Mouse (Mus musculus): ENCODE data around the gene S1pr3. TPM values are rescaled to one million over a fixed set of nuclear protein-coding genes. Genes with fewer than 3 reads are reported as not detected.

The S1pr3 gene
- polyA plus RNA-seq, 1 experiment from 2014 or later: 56.8 TPM

DNA sequence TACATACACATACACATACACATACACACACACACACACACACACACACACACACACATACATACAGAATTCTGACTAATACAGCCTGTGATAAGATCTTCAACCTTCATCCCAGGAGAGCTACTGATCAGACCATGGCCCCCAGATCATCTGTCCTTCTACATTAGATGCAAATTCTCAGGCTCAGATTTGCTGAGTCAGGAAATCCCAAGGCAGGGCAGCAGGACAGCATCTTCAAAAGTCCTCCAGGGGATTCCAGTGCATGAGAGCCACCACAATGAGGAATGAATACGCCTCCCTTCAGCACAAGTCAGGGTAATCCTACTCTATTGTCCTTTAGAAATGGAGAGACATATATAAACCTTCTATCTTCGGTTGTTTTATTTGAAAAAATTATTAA, 23.5 kb upstream of the S1pr3 start:
- H3K4me1 ChIP-seq: peaks cover 11% of the 10 kb centered on the region
- no peaks in the 10 kb centered on the region for H3K36me3 ChIP-seq
- WGBS: 75% methylated on average over 2 of the region's 2 CpGs
- ATAC-seq (ENCODE audit: low FRiP score): no peak
- no peak overlapping the region; the same call in 1 of the 2 replicates for H3K27ac ChIP-seq
- no peak overlapping the region for H3K9ac ChIP-seq
- H3K27me3 ChIP-seq: no peaks in the 10 kb centered on the region
- H3K4me2 ChIP-seq (replicated peaks): no peak overlapping the region
- no peaks in the 10 kb centered on the region for H3K9me3 ChIP-seq (replicated peaks)
- H3K4me3 ChIP-seq: no peak overlapping the region

DNA sequence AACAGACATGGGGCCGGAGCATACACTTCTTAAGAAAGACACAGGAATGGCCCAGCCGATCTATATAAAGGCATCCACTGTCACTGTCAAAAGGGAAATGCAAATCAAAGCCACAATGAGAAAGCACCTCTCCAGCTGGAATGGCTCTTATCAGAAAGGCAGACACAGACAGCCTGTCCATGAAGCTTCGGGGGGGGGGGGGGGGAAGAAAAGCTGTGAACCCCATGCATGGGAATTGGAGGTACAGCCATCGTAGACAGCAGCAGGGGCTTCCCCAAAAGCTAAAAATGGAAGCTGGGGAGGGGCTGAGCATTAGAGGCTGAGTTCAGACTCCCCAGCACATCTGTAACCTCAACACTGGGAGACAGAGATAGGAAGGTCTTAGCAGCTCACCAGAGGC, 20.5 kb upstream of the S1pr3 start:
- 55% methylated on average over 4 of the region's 4 CpGs for WGBS
- 0 out of 2 replicates have a peak, but pooled peaks cover 9% of the 10 kb centered on the region for H3K4me1 ChIP-seq
- H3K4me3 ChIP-seq: no peak overlapping the region
- H3K27me3 ChIP-seq: no peaks in the 10 kb centered on the region
- no peak overlapping the region for H3K4me2 ChIP-seq (replicated peaks)
- H3K27ac ChIP-seq: no peak overlapping the region
- ATAC-seq (ENCODE audit: low FRiP score): no peak
- H3K9me3 ChIP-seq (replicated peaks): no peaks in the 10 kb centered on the region
- no peak overlapping the region for H3K9ac ChIP-seq
- no peaks in the 10 kb centered on the region for H3K36me3 ChIP-seq

DNA sequence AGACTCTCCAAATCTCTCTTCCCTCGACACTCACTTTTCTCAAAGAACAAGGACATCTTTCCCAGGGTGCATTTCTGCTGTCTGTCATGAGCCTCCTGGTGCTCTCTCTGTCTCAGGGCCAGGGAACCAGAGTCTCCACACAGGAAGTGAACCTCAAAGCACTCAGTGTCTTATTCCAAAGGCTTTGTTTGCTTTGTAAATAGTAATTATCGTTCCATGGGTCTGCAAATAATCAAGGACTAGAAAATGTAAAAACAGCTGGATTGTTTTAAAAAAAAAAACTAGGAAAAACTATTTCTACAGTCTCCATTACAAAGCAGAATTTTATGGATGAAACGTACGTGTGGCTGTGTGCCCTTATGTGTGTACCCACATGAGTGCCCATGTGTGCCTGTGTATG, 18.0 kb upstream of the S1pr3 start:
- Histone ChIP-seq H3K36me3 (0 out of 2 replicates have a peak, but pooled peaks cover 4% of the 10 kb centered on the region), H3K9ac (no peak overlapping the region), H3K9me3 (replicated peaks) (peaks cover 6% of the 10 kb centered on the region), H3K4me2 (replicated peaks) (no peak overlapping the region), H3K27ac (no peak overlapping the region), H3K4me1 (0 out of 2 replicates have a peak, but pooled peaks cover 6% of the 10 kb centered on the region), H3K27me3 (no peaks in the 10 kb centered on the region), H3K4me3 (no peak overlapping the region)
- no peak for ATAC-seq (ENCODE audit: low FRiP score)
- 70% methylated on average over 4 of the region's 4 CpGs for WGBS

DNA sequence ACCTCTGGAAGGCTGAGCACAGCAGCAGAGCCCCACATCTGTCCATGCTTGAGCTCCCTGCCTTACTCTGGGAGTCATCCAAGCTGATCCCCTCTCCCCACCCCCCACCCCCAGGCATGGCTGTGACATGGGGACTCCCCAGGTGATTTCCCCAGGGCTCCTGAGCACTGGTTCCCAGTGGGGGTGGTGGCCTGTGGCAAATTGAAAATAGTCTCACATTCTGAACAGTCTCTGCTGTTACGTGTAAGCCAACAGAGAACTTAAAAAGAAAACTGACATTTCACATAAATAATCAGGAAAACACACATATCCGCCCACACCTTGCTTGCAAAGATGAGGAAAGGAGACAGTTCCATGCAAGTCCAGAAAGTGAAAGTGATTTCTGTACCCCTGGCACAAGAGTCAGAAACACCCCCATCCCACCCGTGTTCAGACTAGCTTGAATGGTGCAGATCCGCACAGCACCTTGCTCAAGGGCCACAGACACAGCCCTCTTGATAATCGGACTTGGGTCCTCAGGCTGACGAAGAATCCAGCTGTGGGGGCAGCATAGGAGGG, 17.0 kb upstream of the S1pr3 start:
- H3K9ac ChIP-seq: no peak overlapping the region
- no peaks in the 10 kb centered on the region for H3K27me3 ChIP-seq
- peaks cover 9% of the 10 kb centered on the region for H3K9me3 ChIP-seq (replicated peaks)
- no peak for ATAC-seq (ENCODE audit: low FRiP score)
- H3K4me1 ChIP-seq: 0 out of 2 replicates have a peak, but pooled peaks cover 6% of the 10 kb centered on the region
- no peak overlapping the region for H3K4me2 ChIP-seq (replicated peaks)
- H3K4me3 ChIP-seq: no peak overlapping the region
- H3K27ac ChIP-seq: no peak overlapping the region
- 0 out of 2 replicates have a peak, but pooled peaks cover 4% of the 10 kb centered on the region for H3K36me3 ChIP-seq
- WGBS: 87% methylated on average over 6 of the region's 6 CpGs

DNA sequence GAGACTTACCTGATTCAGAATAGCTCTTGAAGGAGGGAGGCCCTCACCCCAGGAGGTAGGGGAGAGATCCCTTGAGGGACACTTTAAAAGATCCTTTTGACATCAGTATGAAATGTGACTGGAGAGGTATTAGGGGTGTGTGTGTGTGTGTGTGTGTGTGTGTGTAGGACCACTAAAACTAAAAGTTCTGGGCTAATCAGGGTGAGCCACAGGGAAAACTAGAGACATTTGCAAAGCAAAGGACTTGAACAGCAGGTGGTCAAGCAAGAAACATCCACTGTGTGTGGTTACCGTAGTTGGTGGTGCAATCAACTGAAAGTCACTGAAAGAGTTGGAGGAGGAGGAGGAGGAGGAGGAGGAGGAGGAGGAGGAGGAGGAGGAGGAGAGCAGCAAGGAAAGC, 16.2 kb upstream of the S1pr3 start:
- no CpG with 5 or more reads among the region's 1 CpGs for WGBS
- H3K4me3 ChIP-seq: no peak overlapping the region
- 0 out of 2 replicates have a peak, but pooled peaks cover 4% of the 10 kb centered on the region for H3K36me3 ChIP-seq
- no peaks in the 10 kb centered on the region for H3K27me3 ChIP-seq
- no peak overlapping the region for H3K9ac ChIP-seq
- no peak overlapping the region for H3K27ac ChIP-seq
- 0 out of 2 replicates have a peak, but pooled peaks cover 6% of the 10 kb centered on the region for H3K4me1 ChIP-seq
- H3K4me2 ChIP-seq (replicated peaks): no peak overlapping the region
- peaks cover 9% of the 10 kb centered on the region for H3K9me3 ChIP-seq (replicated peaks)
- ATAC-seq (ENCODE audit: low FRiP score): no peak

DNA sequence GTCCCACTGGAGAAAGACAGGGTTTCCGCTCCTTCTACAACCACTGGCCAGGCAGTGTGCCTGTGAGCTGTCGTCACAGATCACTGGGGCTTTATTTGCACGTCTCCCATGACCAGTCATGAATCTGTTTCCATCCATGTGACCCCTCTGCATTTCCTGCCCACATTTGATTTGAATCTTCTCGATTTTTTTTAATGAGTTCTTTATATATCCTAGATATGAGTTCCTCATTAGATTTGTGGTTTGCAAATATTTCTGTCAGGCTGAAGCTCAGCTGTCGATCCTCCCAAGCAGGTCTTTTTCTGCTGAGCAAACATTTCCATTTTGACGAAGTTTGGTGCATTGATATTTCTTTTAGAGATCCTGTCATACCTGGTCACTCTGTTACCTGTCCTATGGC, 10.6 kb upstream of the S1pr3 start:
- H3K9ac ChIP-seq: no peak overlapping the region

DNA sequence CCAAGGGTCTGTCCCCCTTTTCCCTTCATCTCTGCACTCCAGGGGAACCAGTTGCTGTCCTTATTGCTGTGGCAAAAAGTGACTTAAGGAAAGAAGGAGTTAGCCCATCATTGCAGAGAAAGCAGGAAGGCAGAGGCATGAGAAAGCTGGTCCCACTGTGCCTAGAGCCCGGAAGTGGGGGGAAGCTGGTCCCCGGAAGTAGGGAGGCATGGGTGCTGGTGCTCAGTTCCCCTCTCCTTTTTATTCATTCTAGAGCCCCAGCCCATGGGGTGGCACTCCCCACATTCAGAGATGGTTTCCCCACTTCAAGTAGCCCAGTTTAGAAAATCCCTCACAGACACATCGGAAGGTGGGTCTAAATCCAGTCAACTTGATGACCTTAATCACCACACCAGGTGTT, 8.9 kb upstream of the S1pr3 start:
- Histone ChIP-seq H3K36me3 (0 out of 2 replicates have a peak, but pooled peaks cover 4% of the 10 kb centered on the region), H3K27me3 (no peaks in the 10 kb centered on the region), H3K9me3 (replicated peaks) (peaks cover 9% of the 10 kb centered on the region), H3K4me3 (no peak overlapping the region), H3K4me2 (replicated peaks) (no peak overlapping the region), H3K4me1 (peaks cover 12% of the 10 kb centered on the region), H3K27ac (no peak overlapping the region), H3K9ac (no peak overlapping the region)
- WGBS: 93% methylated on average over 3 of the region's 3 CpGs
- no peak for ATAC-seq (ENCODE audit: low FRiP score)

More for the DNA sequence above, 10.6 kb upstream of the S1pr3 start:
- no peak for ATAC-seq (ENCODE audit: low FRiP score)
- Histone ChIP-seq H3K4me1 (peaks cover 12% of the 10 kb centered on the region), H3K36me3 (0 out of 2 replicates have a peak, but pooled peaks cover 4% of the 10 kb centered on the region), H3K9me3 (replicated peaks) (peaks cover 9% of the 10 kb centered on the region), H3K4me3 (no peak overlapping the region), H3K27me3 (no peaks in the 10 kb centered on the region), H3K27ac (no peak overlapping the region), H3K4me2 (replicated peaks) (no peak overlapping the region)
- 86% methylated on average over 6 of the region's 6 CpGs for WGBS

DNA sequence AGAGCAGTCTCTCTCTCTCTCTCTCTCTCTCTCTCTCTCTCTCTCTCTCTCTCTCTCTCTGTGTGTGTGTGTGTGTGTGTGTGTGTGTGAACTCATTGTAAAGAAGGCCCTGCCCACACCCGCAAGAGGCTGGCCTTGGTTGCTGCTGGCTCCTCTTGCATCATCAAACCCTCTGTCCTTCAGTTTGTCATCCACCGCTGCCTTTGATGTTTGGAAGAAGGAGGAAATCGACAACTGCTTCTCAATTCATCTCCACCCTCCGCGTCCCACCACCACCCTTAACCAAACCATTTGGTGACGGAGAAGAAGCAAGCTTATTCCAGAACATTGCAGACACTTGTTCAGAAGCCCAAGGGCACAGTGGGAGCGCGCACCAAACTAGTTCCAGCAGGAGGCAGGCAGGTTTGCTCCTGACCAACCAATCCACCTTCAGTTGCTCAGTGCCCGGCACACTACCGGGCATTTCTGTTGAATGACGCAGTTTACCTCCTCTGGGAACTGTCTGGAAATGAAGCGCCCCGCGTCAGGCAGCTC, 8.2 kb upstream of the S1pr3 start:
- H3K4me2 ChIP-seq (replicated peaks): peak overlapping the region; percentile 66
- H3K4me3 ChIP-seq: peak overlapping the region; percentile 38
- ATAC-seq (ENCODE audit: low FRiP score): peak; percentile 53; the same call in 1 of the 2 replicates
- peaks cover 4% of the 10 kb centered on the region for H3K9me3 ChIP-seq (replicated peaks)
- H3K36me3 ChIP-seq: no peaks in the 10 kb centered on the region
- H3K4me1 ChIP-seq: peaks cover 12% of the 10 kb centered on the region
- 26% methylated on average over 14 of the region's 14 CpGs for WGBS
- H3K27me3 ChIP-seq: no peaks in the 10 kb centered on the region
- no peak overlapping the region for H3K27ac ChIP-seq
- peak overlapping the region; percentile 41 for H3K9ac ChIP-seq

DNA sequence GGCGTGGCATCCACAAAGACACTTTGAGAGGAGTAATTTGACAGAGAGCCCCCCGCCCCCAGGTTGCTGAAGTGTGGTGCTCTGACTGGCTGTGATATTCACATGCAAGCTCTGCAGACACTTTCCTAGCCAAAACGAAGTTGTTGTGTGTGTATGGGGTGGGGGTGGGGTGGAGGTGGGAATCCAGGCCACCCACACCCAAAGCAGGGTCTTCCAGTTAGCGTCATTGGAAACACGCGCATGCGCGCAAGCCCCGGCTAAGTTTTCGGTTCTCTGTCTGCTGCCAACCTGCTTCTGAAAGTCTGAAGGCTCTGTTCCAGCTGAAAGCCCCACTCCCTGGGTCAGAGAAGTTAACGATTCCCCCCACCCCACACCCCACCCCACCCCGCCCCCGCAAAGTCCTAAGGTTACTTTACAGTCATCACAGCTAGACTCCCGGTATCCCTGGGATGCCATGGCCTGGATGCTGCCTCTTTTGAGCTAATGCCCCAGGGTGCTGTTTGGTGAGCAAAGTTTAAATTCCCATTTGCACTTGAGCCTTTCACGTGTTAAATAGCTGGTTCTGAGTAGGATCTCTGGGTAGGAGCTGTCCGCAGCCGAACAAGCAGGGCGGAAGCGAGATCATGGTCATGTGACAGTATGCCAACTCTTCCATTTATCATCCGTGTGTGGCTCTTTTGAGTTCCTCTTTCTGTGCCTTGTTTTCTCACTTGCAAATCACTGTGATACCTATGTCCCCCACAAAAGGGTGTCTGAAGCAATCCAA, 7.5 kb upstream of the S1pr3 start:
- H3K4me2 ChIP-seq (replicated peaks): peak overlapping the region; percentile 66
- no peaks in the 10 kb centered on the region for H3K36me3 ChIP-seq
- peaks cover 12% of the 10 kb centered on the region for H3K4me1 ChIP-seq
- H3K9me3 ChIP-seq (replicated peaks): no peaks in the 10 kb centered on the region
- H3K27ac ChIP-seq: no peak overlapping the region
- H3K4me3 ChIP-seq: peak overlapping the region; percentile 38
- peak; percentile 72 for ATAC-seq (ENCODE audit: low FRiP score)
- no peaks in the 10 kb centered on the region for H3K27me3 ChIP-seq
- peak overlapping the region; percentile 41 for H3K9ac ChIP-seq
- WGBS: 8% methylated on average over 20 of the region's 20 CpGs

DNA sequence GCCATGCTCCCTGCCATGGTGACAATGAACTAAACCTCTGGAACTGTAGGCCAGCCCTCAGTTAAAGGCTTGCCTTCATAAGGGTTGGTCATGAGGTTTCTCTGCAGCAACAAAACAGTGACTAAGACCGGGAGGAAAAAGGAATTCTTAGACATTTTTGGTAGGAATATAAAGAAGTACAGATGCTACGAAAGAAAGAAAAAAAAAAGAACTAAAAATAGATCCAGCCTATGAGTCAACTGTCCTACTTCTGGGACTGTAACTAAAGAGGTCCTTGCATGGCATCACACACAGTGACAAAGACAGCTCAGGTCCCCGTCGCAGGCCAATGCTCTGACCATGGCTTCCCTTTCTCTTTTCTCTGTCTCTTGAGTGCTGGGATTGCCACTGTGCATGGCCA, 3.9 kb upstream of the S1pr3 start:
- H3K9me3 ChIP-seq (replicated peaks): no peaks in the 10 kb centered on the region
- peaks cover 28% of the 10 kb centered on the region for H3K4me1 ChIP-seq
- H3K4me2 ChIP-seq (replicated peaks): no peak overlapping the region
- no peaks in the 10 kb centered on the region for H3K36me3 ChIP-seq
- WGBS: 80% methylated on average over 4 of the region's 4 CpGs
- H3K4me3 ChIP-seq: no peak overlapping the region
- no peak overlapping the region for H3K9ac ChIP-seq
- peaks cover 21% of the 10 kb centered on the region for H3K27me3 ChIP-seq
- no peak overlapping the region for H3K27ac ChIP-seq
- no peak for ATAC-seq (ENCODE audit: low FRiP score)

DNA sequence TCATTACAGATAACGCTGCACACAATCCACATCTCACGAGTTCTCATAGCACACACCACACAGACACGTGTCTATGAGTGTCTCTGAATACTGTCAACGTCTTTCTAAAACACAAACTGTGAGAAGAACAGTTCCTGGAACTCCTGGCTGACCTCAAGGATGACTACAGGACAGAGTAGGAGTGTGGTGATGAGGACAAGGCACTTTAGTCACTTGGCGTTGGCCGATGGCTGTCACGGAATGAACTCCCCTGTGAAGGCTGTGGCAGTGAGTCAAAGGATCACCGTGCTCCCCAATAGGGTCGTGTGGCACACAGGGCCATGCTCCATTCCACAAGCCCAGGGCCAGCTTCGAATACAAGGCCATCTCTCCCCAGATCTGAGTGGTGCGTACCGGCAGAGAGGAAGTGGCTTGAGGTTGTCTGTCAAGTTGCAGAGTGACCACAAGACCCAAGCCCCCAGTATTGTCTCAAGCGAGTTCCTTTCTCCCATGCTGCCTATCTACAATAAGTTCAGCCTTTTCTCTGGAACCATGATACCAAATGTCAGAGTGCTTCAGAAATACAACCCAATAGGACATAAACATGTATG, 2.6 kb upstream of the S1pr3 start:
- no peak for ATAC-seq (ENCODE audit: low FRiP score)
- Histone ChIP-seq H3K4me3 (no peak overlapping the region), H3K27ac (no peak overlapping the region), H3K27me3 (peaks cover 27% of the 10 kb centered on the region), H3K9me3 (replicated peaks) (no peaks in the 10 kb centered on the region), H3K4me2 (replicated peaks) (no peak overlapping the region), H3K9ac (no peak overlapping the region), H3K4me1 (peaks cover 22% of the 10 kb centered on the region), H3K36me3 (no peaks in the 10 kb centered on the region)
- WGBS: 92% methylated on average over 13 of the region's 13 CpGs

DNA sequence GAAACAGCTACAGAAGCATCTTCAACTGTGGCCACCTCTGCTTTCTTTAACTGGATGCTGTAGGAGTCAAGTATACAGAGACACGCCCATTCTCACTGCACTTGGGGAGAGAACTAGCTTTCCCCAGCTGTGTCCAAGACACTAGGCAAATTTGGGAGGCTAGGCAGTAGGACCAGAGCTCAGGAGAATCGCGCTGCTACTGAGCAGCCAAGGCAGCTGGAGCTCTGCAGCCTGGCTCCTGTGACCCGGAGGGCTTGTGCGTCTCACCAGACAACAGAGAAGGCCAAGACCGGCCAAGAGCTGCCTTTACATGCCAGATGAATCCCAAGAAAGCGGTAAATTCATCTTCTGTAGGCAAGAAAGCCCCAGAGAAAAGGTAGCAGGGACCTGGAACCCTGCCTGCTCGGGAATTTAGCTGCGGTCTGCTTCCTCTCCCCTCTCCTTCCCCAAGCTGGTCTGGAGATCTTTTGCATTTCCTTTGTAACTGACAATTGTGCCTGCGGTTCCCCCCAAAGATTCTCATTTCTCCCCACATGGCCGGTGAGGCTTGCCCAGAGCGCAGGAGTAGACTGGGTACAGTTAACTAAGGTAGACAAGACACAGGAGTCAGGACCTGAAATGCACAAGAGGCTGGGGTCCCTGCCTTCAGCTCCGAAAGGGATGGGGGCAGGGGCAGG, 760 bp upstream of the S1pr3 start:
- no peak for ATAC-seq (ENCODE audit: low FRiP score)
- Histone ChIP-seq H3K9me3 (replicated peaks) (no peaks in the 10 kb centered on the region), H3K27ac (no peak overlapping the region), H3K4me1 (peaks cover 23% of the 10 kb centered on the region), H3K9ac (no peak overlapping the region), H3K36me3 (no peaks in the 10 kb centered on the region), H3K27me3 (peaks cover 27% of the 10 kb centered on the region), H3K4me3 (peak overlapping the region; percentile 44; the same call in 1 of the 2 replicates), H3K4me2 (replicated peaks) (peak overlapping the region; percentile 63)
- WGBS: 24% methylated on average over 13 of the region's 13 CpGs

Measured in hindbrain, embryonic 12.5 days (tissue).